Mouse (Mus musculus): ENCODE measurements at regions not wholly inside any gene's neighbourhood (a gene's known extent, or its start where the extent isn't known, plus 50 kb on each side); places are given as distances from the start of the nearest gene placed in this dataset.
"Not testable (repeated sequence)": the region's sequence is repeated elsewhere in the genome, so short reads cannot be mapped to it uniquely, and the experiment has no call there.

DNA sequence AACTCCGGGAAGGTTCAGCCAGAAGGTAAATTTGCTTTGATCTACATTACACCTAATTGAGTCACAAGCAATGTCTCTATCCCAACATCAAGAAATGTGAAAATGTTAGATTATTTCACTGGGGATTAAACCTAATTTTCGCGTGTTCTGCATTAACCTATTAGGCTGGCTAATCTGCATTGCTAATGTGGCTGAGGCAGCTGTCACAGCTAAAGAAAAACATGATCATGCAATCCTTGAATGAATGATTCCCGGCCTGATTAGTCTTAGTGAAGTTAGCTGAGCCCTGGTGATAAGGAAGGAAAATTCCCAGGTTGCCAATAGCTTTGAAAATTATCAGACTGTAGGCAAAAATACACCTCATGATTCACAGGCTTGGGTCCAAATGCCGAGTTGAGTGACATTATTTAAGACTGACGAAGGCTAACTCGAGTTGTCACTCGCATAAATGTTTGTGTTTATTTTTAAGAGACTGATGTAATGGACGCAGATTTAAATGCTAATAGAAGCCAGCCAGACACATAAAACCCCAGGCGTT lies 131.5 kb upstream of the Kiz start:
- no peak for DNase-seq (ENCODE audit: extremely low spot score)

DNA sequence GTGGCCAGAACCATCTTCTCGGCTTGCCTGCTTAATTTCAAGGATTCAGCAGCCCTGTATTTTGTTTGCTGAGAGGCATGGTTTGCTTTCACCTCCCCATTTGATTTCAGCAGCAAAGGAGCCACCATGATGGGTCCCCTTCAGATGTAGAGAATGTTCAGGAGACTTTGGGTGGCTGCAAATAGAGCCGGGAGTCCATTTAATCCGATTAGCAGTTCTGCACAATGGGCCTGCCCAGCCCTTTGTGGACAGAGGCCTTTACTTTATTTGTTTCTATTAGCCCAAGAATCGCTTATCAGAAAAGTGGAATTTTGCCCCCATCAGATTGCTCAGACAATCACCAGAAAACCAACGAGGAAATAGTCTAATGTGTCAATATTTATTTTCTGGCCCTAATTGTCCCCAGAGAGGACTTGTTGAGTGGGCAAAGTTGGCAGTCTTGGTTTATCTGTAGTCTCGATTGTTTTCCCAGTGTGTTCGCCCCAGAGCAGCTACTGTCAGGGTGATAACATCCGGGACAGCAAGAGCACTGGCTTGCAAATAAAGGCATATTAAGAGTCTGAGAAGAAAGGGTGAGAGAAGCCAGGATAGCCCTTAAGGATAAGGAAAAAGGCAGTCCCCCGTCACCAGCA lies 130.6 kb upstream of the Kiz start:
- peak; percentile 17 for DNase-seq (ENCODE audit: extremely low spot score)

DNA sequence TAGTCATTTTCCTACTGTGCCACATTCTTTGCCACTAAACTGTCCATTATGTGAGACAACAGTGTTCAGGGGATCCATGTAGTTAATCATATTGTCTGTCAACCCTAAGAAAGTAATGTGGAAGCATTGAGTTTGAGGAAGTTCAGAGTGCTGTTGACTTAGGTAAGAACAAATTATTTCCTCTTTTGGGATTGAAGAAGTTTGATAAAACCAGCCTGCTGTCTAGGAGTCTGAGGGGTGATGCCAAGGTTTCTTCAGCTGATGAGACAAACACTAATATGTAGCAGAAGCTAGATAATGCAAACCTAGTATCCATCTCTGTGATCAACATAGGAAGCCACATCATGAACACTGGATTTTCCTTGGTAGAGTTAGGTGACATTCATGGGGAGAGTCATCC lies 127.0 kb upstream of the Kiz start:
- no peak for DNase-seq (ENCODE audit: extremely low spot score)

DNA sequence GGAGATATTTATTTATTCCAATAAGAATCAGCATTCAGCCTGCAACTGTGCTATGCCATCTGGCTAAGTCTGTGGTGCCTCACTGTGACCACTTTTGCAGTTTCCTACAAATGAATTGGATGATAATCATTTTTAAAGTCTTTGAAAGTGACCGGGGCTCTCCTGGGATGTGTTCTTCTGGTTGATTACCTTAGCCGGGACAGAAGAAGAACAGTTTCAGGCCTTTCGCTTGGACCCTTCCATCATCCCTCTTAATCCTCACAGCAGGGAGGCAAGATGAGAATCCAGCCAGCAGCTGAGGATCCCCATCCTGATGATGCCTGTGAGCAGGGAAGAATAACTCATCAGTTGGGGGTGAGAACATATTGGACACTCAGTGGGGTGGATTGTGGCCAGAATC lies 124.6 kb upstream of the Kiz start:
- DNase-seq (ENCODE audit: extremely low spot score), result no peak

DNA sequence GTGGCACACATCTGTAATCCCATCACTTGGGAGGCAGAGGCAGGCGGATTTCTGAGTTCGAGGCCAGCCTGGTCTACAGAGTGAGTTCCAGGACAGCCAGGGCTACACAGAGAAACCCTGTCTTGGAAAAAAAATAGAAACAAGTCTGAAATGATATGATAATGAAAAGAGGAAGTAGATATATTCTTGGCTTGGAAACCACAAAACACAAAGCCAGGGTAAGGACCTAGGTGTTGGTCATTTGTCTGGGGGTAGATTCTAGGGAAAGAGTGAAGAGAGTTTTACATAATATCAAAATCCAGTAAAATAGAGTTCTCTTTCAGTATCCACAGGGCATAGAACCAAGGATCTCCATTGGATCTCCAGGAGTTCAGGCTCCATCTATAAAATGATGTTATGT lies 122.8 kb upstream of the Kiz start:
- DNase-seq (ENCODE audit: extremely low spot score), result not testable (repeated sequence)

DNA sequence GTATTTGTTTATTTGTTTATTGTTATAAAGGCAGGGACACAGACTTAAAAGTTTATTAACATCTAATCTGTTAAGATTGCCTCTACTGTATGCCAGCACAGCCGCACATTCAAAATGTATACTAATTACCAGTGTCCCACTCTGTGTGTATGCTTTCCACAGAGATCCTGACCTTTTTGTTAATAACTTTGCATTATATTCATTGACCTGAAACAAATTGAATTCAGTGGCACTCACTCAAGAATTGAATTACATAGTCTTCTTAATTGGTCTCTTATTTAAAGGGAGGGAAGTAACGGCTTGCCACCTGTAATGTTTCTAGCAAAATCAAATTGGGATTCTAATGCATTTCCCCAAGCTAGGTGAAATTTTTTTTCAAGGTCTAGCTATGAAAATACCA lies 111.3 kb upstream of the Kiz start:
- no peak for DNase-seq (ENCODE audit: extremely low spot score)

DNA sequence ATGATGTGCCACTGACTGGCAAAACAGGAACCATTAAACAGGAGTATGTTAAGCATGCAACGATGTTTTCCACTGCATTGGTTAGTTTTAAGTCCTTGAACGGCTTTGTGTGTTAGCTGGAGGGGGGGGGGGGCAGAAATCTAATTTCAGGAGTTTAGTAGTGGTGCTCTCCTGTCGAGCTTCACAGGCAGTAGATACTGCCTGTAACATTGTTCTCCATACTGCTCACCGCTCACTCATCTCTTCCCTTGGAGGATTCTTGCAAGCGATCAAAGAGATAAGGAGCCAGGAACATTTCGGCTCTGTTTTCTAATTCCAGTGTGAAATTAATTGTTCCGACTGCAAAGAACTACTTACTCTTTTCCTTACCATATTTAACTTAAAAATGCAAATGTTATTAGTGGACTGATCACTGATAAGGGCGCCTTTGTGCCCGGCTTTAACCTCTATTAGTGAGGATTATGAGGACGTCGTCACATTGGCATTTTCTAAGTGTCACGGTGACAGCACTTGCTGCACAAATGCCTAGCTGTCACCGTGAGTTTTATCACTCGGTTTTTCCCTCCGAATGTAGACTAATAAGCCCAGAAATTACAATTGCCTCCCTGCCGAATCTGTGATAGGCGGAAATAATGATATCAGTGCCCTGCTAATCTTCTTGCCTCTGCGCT lies 110.5 kb upstream of the Kiz start:
- no peak for DNase-seq (ENCODE audit: extremely low spot score)

DNA sequence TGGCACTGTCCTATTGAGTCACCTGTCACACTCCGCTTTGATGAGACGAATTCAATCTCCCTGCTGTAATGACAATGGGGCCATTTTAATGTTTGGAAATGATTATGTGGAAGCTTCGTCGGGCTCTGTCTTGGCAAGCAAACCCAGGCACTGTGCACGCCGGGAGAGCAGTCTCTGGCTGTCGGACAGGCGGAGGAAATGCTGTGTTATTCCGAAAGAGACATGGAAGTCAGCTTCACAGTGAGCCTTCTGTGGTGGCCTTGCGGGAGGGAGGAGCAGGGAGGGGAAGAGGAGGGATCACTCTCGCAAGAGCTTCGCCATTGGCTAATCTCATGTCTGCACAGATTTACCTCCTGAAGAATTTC lies 110.0 kb upstream of the Kiz start:
- DNase-seq (ENCODE audit: extremely low spot score), result no peak

DNA sequence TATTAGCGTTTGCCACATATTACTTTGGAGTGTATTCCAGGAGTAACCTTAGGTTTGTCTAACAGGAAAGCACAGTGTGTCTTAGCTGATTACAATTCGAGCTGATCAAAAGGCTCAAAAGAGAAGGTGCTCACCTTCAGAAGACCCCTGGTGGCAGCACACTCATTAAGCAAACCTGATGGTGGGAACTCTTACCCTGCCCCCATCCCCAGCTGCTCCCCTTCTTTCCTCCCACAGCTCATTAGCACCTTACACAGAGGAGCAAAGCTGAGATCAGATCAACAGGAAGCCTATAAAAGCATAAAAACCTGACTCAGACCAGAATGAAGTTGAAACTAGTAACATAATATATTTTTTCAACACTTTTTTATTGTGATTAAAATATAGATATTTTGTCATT lies 101.7 kb upstream of the Kiz start:
- DNase-seq (ENCODE audit: extremely low spot score), result no peak

DNA sequence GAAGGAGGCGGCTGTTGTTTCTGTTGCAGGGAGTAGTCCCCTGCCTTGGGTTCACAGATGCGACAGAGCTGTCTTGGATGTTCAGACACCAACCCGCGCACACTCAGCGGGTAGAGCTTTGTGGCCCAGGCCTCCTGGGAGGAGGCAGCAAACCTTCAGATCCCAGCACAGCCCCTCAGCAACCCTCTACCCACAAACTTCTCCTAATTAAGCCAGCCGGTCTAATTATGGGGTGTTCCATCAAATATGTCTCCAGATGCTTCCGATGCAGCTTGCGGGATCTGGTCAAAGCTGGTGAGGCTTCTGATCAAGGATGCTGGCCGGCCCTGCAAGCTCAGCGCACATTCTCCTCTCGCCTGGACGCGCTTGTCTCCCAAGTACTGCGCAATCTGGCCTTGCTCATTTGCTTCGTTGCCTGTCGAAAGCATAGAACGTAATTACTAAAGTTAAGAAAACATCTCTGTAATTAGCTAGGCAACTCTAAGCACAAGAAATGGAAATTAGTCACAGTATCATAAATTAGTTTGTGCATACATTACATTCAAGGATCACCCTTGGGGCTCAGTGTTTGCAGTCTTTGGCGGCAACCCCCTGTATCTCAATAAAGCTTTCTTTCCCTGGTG lies 92.0 kb upstream of the Kiz start:
- DNase-seq (ENCODE audit: extremely low spot score), result no peak

DNA sequence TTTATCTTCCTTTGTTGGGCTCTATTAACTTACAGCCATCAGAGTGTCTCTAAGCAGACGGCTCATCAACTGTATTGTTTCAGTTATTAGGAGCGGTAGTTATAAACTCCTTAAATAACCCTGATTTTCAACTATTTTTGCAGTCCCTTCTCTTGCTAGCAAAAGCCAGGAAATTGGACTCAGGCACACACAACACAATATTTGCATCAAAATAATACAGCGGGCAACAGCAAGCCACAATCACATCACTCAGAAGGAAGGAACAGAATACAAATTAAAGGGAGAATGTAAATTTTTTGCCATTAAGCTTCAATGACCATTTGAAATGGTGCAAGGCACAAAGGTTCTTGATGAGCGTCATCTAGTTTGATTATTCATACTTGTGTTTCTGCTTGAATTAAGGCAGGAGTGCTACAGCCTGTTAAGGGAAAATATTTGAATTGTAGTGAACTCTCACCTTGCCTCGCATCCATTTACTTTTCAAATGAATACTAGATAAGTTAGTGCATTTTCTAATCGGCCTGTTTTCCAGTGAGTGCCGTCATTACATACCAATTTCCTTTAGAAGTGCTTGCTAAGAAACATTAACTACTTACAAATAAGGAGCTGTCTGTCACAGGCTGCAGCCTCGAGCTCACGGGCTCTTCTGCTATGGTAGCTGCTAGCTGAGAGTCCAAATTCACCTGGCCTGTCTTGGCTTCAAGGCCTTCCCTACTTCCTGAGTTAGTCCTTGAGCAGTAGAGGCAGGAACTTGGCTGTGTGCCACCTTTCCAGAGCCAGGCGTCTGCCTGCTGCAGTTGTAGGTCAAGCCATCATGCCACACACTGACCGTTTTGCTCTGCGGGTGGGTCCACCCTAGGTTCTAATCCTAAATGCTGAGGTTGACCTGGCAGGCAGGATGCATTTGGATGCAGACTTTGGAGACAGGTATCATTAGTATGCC lies 91.1 kb upstream of the Kiz start:
- DNase-seq (ENCODE audit: extremely low spot score), result no peak

DNA sequence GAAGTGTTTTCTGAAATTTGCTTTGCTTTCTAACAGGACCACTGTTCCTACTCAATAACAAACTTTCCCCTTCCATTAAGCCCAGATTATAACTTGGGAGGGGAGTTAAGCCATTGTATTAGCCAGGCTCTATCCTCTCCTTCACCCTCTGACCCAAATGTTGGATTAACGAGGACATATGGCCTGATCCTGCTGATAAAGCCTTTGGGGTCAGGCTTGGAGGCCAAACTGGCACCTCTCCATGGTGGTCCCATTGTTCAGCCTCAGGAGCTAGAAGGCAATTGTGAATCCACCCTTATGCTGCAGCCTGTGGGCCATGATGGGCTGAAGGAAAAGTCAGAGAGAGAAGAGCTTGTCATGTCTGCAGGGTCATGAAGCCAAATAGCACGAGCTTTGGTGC lies 80.8 kb upstream of the Kiz start:
- DNase-seq (ENCODE audit: extremely low spot score), result no peak

DNA sequence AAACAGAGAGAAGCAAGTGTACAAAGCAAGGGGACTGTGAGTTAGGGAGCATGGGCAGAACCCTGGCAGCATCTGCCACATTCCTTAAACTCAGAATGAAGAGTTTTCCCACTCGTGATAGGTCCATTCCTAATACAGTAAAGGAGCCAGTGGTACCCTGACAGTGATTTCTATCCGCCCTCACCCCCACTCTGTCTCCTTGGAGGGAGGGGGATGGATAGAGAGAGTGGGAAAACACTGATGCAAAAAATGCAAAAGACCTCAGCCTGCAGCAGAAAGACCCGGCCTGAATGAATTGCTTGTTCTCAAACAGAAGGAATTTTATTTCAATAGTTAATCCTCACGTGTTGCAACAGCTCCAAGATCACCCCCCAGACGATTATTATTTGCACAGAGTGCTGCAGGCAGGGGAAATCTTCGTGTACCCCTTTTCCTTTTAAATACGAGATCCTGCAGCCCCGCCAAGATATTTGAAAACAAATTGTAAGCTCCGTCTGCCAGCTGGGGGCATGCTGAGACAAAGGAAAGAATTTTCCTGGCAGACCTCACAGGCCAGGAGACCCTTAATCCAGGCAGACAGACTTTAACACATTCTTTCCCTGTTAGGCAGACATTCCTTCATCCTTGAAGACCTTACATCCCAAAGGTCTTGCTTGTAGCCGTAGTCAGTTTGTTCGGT lies 68.4 kb upstream of the Kiz start:
- peak; percentile 38 for DNase-seq (ENCODE audit: extremely low spot score)

DNA sequence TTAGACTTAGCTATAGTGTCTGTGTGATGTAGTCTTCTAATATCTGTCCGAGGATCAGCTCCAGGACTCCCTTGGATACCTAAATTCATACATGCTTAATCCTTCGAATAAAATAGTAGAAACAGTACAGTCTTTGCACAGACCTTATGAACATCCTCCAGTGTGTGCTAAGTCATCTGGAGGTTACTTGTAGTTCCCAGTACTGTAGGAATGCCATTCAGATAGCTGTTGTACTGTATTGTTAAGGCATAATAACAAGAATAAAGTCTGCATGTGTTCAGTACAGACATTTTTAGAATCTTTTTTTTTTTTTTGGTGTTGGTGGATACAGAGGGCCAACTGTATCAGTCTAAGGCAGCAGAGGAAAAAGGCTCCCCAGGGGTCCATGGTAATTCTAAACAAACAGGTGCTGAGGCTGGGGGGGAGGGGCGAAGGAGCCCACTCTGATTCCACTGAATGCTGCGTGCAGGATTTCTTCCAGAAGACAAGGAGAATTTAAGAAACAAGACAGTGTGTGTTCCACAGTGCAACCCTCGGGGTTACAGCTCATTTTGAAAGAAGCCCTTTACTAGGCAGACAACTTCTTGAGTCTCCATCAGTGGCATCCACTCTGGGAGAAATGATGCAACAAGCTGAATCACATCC lies 67.7 kb upstream of the Kiz start:
- DNase-seq (ENCODE audit: extremely low spot score), result no peak

DNA sequence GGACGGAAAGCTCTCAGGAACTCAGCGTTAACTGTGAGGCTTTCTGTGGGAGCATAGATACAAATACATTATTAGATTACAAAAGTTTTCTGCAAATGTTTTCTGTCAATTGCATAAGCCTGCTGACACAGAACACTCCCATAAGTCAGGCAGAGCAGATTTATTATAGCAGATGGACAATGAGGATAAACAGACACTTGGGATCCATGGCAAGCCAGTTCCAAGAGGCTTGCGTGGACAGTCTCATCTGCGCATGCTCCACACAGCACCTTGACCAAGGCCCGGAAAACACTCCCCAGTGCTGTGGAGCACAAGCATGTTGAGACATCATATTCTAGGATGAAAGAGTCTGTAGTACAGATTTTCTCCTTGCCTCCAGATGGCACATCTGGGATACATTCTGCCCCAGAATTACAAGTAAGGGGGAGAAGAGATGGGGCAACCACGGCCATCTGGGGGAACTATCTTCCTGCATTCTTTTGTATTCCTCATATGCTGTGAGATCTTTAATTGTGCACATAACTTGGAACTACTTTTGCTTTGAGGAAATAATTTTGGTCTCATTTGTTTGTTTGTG lies 62.7 kb upstream of the Kiz start:
- no peak for DNase-seq (ENCODE audit: extremely low spot score)

DNA sequence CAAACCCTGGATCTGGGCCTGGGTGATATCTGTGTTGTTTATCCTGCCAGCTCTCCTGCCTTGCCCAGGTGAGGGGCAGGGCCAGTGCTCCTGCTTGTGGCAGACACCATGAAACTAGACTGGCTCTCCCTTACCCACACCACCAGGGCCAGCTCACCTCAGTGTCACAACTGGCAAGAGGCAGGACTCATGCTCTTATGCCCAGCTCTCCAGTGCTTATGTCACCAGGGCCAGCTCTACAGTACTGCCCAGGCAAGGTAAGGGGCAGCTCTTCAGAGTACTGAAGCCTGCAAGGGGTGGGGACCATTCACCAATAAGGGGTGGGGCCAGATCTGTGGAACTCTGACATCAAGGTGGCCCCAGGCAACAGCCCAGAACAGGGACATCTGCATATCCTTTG lies 52.7 kb upstream of the Kiz start:
- DNase-seq (ENCODE audit: extremely low spot score), result no peak
